Mouse (Mus musculus) CD4-positive, CD25-positive, alpha-beta regulatory T cell, adult 2 months (primary cell): ENCODE data around the gene B230219D22Rik.

Source experiments
- DNase-seq: peaks from one replicate; pipeline ENCODE4 v3.0.0-alpha.2; 2012; ENCODE audit warnings: low read depth, low spot score

B230219D22Rik gene

DNA sequence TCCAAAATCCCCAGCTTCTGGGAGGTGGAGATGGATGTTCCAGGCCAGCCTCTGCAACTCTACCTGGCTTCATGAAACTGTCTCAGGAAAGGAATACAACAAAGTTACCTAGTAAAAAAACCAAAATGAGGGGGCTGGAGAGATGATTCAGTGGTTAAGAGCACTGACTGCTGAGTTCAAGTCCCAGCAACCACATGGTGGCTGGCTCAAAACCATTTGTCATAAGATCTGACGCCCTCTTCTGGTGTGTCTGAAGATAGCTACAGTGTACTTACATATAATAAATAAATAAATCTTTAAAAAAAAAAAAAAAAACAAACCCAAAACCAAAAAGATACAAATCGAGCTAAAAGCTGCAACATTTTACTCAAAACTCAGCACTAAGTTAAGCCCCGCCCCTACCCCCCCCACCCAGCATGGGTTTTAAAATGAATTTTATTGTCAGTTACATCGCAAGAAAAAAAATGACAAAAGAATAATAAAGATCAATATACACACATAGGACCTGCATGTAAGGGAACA, 33.7 kb downstream of the B230219D22Rik start:
- DNase-seq: no peak

DNA sequence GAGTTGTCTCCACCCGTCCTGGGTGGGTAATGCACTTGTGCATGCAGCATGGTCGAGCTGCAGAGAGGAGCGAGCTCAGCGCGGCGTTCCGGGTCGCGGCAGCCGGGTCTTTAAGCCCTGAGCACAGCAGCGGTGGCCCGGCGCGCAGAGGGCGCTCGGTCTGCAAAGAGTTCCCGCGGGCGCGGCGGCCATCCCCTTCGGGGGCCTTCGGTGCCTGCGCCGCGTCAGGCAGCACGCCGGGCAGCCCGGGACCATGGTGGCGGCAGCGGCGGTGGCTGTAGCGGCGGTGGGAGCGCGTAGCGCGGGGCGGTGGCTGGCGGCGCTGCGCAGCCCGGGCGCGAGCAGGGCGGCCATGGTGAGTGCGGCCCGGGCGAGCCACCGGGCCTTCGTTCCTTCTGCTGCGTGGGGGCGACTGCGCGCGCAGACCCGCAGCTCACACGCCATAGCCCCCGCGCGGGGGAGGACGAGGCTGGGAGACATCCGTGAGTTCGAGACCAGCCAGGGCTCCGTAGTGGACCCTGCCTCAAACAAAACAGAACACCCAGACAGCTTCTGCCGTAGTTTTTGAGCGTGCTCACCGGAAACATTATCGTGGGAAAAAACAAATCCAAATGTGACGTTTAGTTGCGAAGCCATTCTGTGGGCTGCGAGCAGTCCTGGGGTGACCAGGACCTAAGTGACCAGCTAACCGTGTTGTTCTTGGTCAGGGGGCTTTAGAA, 34.4 kb downstream of the B230219D22Rik start, which contains the start of gene Pcbd2:
Pcbd2 (plus strand) TSS at position 249 of the 719 bp plus-strand sequence.
- peak; percentile 91 for DNase-seq

GRCm38 (mm10) chr13:55727839-55728238, 34.9 kb downstream of the B230219D22Rik start:
- peak; percentile 88 for DNase-seq

- no peak for DNase-seq
These were observed 37.8 kb downstream of the B230219D22Rik start for GRCm38 (mm10) chr13:55730716-55731115.

- DNase-seq: no peak
These were observed 39.2 kb downstream of the B230219D22Rik start for GRCm38 (mm10) chr13:55732121-55732520.

DNA sequence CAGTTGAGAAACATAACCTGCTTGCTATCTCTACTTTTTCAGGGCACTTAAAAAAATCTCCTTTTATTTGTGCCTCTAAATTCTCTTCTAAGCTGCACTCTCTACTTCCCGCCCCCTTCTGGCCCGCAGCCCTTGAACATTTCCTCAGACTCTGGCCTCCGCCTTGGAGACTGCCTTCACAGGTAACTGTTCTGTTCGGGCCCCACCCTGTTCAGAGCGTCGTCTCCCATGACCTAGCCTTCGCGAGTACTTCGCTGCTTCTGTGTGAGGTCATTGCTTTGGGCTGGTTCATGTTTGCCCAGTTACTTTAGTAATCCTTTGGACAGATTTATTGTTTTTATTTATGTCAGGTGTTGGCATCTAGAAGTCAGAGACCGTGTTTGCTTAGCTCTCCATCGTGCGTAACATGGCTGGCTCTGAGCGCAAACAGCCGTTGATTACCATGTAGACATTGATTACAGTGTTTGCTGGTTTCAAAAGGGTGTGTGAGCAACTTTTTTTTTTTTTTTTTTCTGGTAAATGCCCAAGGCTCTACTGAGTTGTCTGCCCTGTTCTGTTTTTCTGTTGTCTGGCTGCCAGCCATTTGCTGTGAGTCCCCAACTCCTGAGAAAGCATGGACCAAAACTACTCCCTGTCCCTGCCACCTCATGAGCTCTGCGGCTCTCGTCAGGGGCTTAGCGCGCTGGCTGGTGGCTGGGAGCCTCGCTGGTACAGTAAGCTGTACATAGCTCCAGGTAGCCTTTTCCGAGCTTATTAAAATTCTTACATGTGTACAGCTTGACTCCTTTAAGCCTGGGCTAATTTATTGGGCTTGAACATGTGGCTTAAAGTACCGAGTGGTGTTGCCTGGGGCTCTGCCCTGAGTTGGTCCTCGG, 40.9 kb downstream of the B230219D22Rik start:
- no peak for DNase-seq

- DNase-seq: no peak
These were observed 45.0 kb downstream of the B230219D22Rik start for GRCm38 (mm10) chr13:55737885-55738284.

DNA sequence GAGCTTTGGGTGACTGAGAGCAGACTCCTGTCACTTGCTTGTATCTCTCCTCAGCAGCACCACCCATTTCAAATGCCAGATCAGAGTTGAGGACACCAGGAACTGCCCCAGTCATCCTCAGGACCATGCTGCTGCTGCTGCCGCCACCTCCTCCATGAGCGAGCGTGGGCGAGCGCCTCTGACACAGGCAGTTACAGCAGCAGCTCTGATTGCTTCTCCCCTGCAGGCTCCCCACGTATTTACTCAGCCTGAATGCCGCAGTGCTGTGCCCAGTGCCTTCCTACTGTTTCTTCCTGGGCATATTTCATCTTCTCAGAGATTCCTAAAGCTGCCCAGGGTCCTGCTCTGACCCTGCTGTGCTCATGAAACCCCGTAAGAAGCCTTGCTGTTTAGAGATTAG, 49.4 kb downstream of the B230219D22Rik start:
- no peak for DNase-seq
